Mouse (Mus musculus) olfactory bulb, adult 2 months (tissue): ENCODE data around the gene Ercc6l2.

Experiments used
- CTCF ChIP-seq: fragments of 200-500 bp; IDR thresholded peaks from 2 replicates; pipeline ENCODE4 v1.5.1; 2012; ENCODE audit warnings: low read depth, mild to moderate bottlenecking, low read length, moderate library complexity; ENCODE audit not compliant: insufficient read depth
- POLR2A ChIP-seq: fragments of 200-500 bp; IDR thresholded peaks from 2 replicates; pipeline ENCODE4 v1.6.1; 2012; ENCODE audit warnings: mild to moderate bottlenecking, low read depth, low read length, moderate library complexity; ENCODE audit not compliant: insufficient read depth

DNA sequence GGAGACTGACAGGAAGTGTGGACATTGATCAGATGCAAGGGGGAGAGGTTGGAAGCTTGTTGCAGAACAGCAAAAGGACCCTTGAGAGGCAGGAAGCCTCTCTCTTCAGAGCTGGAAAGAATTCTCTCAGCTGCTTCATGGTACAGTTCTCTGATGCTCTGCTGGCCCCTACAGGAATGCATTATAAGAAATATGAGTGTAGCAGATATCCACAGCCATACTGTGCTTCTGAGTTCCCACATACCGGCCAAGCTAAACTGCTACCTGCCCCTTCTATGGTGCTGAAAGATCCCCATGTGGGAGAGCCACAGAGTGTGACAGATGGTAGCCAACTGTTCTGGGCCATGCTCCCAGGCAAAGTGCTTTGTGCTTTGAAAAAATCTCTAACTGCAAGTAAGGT, 114.3 kb downstream of the Ercc6l2 start:
- TF ChIP-seq CTCF (no peak), POLR2A (no peak)
